Mouse (Mus musculus): Measurements from ENCODE around the gene Hist1h3c.
"Not testable (repeated sequence)": the region's sequence is repeated elsewhere in the genome, so short reads cannot be mapped to it uniquely, and the experiment has no call there.

Hist1h3c gene

GRCm38 (mm10) chr13:23757921-23758320 lies 12.5 kb upstream of the Hist1h3c start:
- no peak for DNase-seq (ENCODE audit: extremely low read depth, low read depth, low spot score)

- DNase-seq (ENCODE audit: extremely low read depth, low read depth, low spot score): no peak
Measured at GRCm38 (mm10) chr13:23757211-23757773, 11.9 kb upstream of the Hist1h3c start.

GRCm38 (mm10) chr13:23756790-23757189 lies 11.4 kb upstream of the Hist1h3c start, which contains the start of gene Hist1h4b:
Gene Hist1h4b (plus strand): TSS chr13:23757013.
- DNase-seq (ENCODE audit: extremely low read depth, low read depth, low spot score): peak; percentile 74

- DNase-seq (ENCODE audit: extremely low read depth, low read depth, low spot score): no peak
Measured at GRCm38 (mm10) chr13:23755000-23755399, 9.6 kb upstream of the Hist1h3c start.

GRCm38 (mm10) chr13:23753314-23754078 lies 8.1 kb upstream of the Hist1h3c start:
- DNase-seq (ENCODE audit: extremely low read depth, low read depth, low spot score): no peak

GRCm38 (mm10) chr13:23752742-23753172 lies 7.4 kb upstream of the Hist1h3c start:
- DNase-seq (ENCODE audit: extremely low read depth, low read depth, low spot score): no peak

GRCm38 (mm10) chr13:23752067-23752741 lies 6.8 kb upstream of the Hist1h3c start, which contains the start of gene Hist1h3b:
Gene Hist1h3b (plus strand): TSS chr13:23752267.
- not testable (repeated sequence) for DNase-seq (ENCODE audit: extremely low read depth, low read depth, low spot score)

GRCm38 (mm10) chr13:23751478-23751956 lies 6.1 kb upstream of the Hist1h3c start:
- DNase-seq (ENCODE audit: extremely low read depth, low read depth, low spot score): no peak

GRCm38 (mm10) chr13:23750839-23751477 lies 5.6 kb upstream of the Hist1h3c start, which contains the start of gene Hist1h2ab:
Gene Hist1h2ab (plus strand): TSS chr13:23751126.
- DNase-seq (ENCODE audit: extremely low read depth, low read depth, low spot score): not testable (repeated sequence)

- no peak for DNase-seq (ENCODE audit: extremely low read depth, low read depth, low spot score)
Measured at GRCm38 (mm10) chr13:23749563-23750121, 4.2 kb upstream of the Hist1h3c start.

- no peak for DNase-seq (ENCODE audit: extremely low read depth, low read depth, low spot score)
Measured at GRCm38 (mm10) chr13:23747892-23748288, 2.5 kb upstream of the Hist1h3c start.

GRCm38 (mm10) chr13:23747081-23747891 lies 1.9 kb upstream of the Hist1h3c start:
- no peak for DNase-seq (ENCODE audit: extremely low read depth, low read depth, low spot score)

- not testable (repeated sequence) for DNase-seq (ENCODE audit: extremely low read depth, low read depth, low spot score)
Measured at GRCm38 (mm10) chr13:23746201-23747080, 1.0 kb upstream of the Hist1h3c start, which contains the start of gene Hist1h2bb. Gene Hist1h2bb (plus strand): TSS chr13:23746734.

- no peak for DNase-seq (ENCODE audit: extremely low read depth, low read depth, low spot score)
Measured at GRCm38 (mm10) chr13:23744421-23745380, 701 bp downstream of the Hist1h3c start.

- no peak for DNase-seq (ENCODE audit: extremely low read depth, low read depth, low spot score)
Measured at GRCm38 (mm10) chr13:23743963-23744362, 1.4 kb downstream of the Hist1h3c start.

- no peak for DNase-seq (ENCODE audit: extremely low read depth, low read depth, low spot score)
Measured at GRCm38 (mm10) chr13:23743215-23743614, 2.2 kb downstream of the Hist1h3c start.

- no peak for DNase-seq (ENCODE audit: extremely low read depth, low read depth, low spot score)
Measured at GRCm38 (mm10) chr13:23742007-23742406, 3.4 kb downstream of the Hist1h3c start.

- DNase-seq (ENCODE audit: extremely low read depth, low read depth, low spot score): no peak
Measured at GRCm38 (mm10) chr13:23740910-23741309, 4.5 kb downstream of the Hist1h3c start.

All from fat pad, adult 2 months (tissue).